Mouse (Mus musculus) frontal cortex, postnatal 36 days (tissue): ENCODE measurements around the gene Plch2.
"Not testable (repeated sequence)": the region's sequence is repeated elsewhere in the genome, so short reads cannot be mapped to it uniquely, and the experiment has no call there.

ENCODE experiments used
- DNase-seq, 2 experiments: peaks; one replicate each; pipeline ENCODE4 v3.0.0; 2022; ENCODE audit warnings: low spot score in 2 of 2

Gene Plch2

DNA sequence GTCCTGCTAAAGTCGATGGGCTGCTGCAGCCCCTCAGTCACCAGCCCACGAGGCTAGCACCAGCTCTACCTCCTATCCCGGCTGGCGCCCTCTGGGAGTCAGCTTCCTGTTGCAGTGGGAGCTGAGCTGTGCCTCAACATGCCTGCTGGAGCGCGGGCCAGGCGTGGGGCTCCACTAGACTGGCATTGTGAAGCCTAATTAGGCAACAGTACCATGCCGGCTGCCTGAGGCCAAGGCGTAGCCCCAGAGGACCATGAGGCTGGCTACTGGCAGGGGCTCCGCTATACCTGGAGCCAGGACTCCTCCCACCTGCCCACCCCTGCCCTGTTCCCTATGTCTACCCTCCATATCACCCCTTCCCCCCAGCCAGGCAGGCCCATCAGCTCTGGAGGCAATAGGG, at the start of gene Plch2:
Gene Plch2 (minus strand): TSS at position 61 of the 400 bp plus-strand sequence.
- no peak for DNase-seq

DNA sequence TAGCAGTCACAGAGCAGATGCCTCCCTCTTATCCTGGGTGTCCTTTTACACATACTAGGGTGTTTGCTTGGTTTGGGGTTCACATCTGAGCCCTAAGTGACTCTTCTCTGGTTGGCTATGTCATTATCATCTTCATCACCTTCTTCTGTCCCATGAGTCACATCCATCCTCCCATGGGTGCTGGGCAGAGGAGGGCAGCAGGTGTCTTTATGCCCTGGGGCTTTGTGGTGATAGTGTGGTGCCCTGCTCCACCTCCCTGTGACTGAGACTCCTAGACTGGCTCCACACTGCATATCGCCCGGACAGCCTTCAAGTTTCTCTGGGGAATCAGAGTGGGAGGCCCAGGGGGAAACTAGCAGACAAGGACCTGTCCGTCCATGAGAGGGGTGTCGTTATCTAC, 42.0 kb upstream of the Plch2 start:
- no peak for DNase-seq

DNA sequence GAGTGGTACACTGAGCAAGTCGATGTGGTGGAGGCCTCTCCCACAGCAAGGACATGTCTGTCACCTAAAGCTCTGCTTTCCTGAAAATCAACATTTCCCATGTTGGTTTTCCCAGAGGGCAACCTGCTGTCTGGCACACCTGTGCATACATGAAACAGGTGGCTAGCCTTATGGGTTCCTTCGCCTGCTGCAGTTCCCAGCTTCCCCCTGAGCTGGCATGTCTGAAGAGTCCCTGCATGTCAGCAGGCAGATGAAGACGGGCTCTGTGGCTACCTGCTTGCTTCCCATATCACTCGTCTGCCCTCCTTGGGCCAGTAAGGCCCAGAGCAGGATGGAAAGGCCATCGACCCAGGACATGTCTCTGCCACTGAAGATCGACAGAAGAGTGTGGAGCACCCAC, 40.9 kb upstream of the Plch2 start:
- no peak for DNase-seq

DNA sequence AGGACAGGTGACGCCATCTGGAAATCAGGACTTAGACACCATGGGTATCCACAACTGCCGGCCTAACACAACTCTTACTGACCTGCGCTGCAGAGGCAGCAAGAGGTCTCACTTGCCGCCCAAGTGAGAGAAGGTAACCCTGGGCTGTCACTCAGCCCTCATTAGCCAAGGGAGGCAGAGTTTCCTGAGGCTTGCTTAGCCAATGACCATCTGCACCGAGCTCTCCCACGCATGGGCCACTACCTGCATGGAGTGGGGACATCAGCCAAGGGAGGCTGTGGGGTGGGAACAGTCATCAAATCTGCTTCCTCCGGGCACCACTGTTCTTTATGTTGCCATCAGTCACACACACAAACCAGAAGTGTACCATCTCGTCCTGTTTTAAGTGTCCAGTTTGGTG, 39.4 kb upstream of the Plch2 start:
- DNase-seq, result no peak

DNA sequence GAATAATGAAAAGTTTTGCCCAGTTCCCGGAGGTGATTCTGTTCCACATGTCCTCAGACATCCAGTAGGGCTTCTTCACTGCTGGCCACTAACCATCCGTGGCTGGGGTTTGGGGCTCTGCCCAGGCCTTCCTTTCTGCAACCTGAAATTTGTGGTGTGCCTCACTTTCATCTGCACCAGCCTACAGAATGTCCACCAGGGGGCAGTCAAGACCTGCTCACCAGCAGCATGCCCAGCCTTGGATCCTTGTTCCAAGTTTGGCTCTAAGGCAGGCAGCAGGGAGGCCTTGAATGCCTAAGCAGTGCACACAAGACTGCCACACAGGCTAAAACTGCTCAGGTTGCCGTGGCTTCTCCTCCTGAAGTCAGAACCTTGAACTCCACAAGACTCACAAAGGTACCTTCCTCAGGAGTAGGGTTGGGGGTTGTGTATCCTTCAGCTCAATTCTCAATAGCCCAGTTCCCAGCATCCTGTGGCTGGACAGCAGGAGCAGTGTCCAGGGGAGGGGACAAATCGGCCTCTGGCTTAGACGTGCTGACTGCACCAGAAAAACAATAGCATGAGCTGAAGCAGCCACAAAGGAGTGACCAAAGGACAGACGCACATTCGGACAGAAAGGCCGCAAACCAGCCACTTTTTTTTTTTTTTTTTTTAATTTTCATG, 38.8 kb upstream of the Plch2 start:
- peak; percentile 84 to 90 for DNase-seq

DNA sequence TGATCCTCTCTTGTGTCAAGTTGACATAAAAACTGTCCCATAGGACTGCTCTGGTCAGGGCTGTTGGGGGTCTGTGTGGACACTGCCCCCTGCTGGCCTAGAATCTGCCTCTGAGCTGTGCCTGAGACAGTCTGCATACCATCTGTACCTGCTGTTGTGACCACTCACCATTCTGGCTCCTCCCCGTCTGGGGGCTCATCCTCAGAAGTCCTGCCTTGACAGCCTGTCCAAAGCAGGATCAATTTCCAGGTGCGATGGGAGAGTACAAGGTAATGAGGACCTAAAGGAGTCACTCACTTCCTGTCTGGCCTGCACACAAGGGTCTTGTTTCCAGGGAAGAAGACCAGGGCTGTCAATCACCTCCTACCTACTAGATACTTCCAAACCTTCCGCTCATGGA, 38.0 kb upstream of the Plch2 start:
- peak in 1 of 2 experiments; percentile 42 for DNase-seq

DNA sequence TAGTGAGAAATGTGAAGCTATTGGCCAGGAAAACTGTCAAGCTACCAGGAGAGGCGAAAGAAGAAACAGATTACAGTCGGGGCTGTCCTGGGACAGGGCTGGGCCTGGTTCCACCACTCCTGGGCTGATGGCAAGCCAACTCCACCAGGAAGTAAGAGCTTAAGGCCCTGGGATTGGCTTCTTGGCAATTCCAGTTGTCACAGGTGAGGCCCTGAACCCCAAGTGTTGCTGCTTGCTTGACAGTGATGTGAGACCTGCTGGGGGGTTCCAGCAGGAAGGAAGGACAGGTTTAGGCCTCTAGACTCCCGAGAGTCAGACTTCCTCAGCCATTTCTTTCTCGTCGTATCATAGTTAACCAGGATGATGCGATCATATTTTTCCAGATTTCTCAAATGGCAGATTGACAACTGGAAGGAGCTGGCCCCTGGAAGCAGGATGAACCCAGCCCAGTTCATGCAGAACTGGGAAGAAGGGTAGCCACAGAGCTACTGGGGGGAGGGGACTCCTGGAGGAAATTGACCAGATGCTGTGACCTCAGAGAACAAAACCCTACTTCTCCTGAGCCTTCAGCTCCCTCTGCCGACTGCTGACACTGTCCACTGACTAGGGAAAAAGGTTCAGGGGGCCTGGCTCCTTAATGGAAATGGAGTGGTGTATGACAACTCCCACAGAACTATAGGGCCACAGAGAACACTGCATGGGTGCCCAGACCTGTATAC, 37.0 kb upstream of the Plch2 start:
- no peak for DNase-seq

DNA sequence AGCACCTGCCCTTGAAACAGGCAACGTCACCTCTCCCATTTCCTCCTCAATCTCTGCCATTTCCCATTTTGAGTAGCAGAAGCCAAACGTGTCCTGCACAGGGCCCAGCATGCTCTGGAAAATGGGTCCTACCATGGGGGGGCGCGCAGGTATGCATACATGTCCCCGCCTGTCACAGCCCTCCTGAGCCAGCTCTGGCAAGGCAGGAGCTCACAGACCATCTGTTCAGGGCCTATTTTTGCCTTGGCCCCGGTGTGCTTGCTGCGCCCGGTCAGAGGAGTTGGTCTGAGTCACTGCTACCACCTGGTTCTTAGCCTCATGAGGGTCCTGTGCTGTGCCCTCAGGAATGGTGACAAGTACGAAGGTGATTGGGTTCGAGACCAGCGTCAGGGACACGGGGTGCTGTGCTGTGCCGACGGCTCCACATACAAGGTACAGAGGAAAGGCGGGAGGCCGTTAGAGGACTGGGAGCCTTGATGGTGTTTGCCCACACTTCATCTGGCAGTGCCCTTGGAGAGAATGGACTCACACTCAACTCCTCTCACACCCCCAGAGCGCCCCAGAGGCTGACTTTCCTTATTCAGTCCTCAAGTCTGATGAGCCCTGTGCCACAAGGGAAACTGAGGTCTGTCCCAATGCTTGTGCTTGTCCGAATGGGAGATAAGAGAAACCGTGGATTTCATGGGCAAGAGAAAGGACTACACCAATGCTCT, 36.3 kb upstream of the Plch2 start:
- DNase-seq, result no peak

DNA sequence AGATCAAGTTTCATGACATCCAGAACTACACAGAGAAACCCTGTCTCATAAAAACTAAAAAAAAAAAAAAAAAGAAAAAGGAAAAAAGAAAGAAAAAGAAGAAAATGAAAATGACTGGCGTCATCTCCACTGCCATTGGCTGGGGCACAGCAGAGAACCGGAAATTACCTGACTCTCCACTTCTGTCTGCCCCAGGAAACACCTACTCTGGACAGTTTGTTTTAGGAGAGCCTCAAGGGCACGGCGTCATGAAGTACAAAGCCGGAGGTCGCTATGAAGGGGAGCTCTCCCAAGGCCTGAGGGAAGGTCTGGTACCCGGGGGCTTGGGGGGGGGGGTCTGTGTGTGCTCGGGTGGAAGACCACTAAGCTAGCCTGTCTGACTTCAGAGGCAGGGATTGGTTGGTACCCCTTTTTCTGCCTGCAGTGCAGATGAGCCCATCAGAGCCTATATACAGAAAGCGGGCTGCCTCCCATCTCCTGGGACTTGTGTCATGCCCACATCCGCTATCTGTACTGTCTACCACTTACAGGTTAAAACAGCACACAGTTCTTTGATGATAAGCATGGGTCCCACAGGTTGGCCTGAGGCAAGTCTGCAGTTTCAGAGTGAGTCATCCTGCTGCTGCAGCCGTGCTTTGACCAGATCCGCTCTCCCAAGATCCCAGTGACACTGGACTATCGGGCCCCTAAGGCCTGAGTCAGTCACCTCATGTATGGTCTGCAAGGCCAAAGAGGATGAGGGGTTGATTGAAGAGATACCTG, 34.3 kb upstream of the Plch2 start:
- no peak for DNase-seq

DNA sequence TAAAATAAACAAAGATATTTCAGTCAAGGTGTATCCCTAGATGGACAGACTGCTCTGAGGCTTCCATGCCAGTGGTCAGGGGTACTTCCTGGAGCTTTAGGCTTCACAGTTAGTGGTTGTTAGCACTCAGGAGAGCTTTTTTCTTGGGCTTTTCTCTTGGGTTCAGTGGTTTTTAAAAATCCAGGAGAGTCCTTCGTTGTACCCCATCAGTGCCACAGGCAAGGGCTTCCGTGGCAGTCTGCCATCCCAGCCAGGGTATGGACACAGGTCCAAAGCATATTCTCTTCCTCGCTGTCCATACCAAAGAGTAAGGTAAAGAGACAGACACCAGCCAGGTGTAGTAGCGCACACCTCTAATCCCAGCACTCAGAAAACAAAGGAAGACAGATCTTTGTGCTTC, 33.6 kb upstream of the Plch2 start:
- no peak for DNase-seq

DNA sequence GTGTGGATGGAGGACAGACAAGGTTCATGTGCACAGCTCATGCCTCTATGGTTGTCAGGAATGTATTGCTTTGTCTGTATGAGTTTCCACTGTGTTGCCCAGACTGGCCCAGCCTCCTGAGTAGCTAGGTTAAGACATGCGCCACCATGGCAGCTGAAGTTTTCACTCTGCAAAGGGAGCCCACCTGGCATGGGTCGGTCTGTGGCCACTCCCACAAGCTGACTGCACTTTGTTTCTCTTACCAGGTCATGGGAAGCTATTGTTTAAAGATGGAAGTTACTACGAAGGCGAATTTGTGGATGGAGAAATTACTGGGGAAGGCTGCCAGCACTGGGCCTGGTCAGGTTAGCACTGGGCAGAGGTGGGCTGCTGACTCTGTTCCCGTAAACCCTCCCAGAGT, 32.7 kb upstream of the Plch2 start:
- DNase-seq, result no peak

DNA sequence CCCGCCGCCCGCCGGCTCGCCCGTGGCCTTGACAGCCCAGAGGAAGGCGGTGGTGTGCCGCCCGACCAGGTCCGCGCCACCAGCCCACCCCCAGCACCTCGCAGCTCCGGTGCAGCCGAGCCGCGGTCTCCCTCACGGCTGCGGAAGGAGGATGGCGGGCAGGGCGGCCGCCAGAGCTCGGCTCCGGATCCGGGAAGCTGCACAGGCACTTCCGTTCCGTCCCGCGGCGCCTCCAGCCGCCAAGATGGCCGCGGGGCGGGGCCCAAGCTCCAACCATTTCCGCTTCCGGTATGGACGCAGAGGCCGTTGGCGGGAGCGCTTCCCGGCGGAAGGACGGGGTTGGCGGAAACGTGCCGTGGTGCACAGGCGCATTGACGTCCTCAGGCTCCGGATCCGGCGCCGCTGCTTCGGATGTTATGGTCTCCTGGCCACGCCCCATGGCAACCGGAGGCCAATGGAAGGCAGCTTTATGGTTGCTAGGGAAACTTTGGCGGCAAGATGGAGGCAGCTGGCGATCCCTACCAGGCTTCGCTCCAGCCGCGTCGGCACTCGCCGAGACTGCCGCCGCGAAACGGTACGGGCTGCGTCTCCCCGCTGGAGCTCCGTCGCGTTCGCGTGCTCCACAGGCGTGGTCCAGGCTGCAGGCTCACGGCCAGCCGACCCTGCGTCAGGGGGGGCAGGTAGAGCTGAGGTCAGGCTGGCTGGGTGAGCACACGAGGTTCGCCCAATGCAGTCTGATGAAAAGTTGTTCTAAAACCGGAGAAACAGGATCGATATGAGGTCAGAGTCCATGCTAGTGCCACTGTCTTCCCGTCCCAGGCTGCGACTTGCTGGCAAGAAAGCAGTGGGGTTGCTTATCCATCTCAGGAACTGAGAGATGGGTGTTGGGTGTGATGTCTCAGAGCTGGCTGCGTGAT, 29.8 kb upstream of the Plch2 start, which contains the start of the genes Rer1 and Morn1:
Gene Rer1 (minus strand): TSS at position 275 of the 917 bp plus-strand sequence.
Gene Morn1 (plus strand): TSS at position 470 of the 917 bp plus-strand sequence.
- peak; percentile 100 for DNase-seq

DNA sequence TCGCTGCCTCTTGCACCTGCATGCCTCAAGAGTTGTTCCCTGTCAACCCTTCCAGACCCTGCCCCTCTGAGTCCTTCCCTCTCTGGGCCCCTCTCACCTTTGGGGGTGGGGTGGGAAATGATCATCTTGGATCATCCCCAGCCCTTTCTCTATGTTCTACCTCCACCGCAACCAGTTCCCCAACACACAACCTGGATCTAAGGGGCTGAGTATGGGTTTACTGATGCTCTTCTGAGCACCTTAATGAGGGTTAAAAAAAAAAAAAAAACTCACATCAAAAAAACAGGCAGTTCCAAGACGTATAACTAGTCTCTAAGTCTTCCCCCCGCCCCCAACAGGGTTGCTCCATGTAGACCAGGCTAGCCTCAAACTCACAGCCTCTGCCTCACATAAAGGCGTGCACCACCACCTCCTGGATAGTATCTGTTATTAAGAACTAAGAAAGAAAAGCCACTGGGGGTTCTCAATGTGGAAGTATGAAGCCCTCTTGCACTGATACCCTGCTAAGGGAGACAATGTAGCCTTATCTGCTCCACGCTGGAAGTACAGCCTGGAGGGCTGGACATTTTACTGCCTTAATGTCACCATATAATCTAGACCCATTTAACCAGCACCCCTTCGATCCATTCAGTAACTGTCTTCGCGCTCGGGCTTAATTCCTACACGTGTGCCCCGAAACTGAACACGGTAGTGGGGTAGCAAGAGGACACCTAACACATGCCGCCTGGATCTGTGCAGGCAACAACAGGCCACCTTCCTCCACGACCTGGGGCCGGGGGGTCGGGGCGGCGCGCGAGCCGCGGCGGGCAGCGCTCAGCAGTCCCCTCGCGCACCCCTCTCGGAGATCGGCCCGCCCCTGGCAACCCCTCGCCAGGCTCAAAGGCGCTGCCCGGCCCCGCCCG, 28.9 kb upstream of the Plch2 start:
- no peak for DNase-seq

DNA sequence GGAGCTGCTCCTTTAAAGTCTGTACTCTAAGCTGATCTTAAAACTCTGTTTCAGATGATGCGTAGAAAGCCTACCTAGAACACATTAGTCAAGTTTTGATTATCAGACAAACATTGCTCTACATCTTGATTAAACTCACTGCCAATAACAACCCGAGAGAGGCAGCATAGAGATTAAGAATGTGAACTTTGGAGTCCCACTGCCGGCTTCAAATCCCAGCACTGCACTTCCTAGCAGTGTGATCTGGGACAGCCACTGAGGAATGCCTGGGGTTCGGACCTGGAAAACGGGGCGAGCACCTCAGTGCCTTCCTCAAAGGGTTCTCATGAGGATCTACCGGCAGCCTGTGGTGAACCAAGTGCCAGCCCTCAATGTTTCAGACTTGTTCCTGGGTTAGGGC, 27.8 kb upstream of the Plch2 start:
- DNase-seq, result no peak

DNA sequence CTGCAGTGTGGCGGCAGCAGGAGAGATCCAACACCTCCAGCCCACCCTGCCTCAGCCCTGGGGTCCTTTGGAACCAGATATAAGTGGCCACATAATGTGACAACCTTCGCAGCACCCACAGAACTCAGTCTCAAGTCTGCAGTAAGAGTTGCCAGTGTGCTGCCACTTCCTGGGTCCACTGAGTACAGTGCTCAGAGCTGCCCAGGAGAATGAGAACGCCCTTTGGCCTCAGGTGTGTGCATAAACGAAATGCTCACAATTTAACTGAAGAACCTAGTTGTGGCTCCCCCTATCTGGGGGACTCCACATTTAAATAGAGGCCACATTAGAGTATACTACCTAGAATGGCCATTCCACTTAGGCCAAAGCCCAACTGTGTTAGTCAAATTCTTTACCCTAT, 27.0 kb upstream of the Plch2 start:
- DNase-seq, result no peak

DNA sequence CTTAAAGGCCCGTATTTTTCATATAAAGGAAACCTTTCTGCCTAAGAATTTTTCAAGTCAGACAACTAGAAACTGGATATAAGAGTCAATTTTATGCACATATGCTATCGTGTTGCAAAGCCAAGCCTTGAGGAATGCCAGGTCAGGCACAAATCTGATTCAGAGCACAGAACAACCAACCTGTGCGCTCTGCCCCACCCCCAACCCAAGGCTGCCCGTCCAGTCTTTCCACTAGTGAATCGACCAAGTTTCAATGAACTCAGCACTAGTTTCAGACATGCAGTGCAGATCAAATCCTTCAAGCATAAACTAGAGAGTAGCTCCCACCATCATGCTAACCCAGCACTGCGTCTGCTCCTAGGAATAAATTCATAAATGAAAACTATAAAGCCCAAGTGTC, 23.1 kb upstream of the Plch2 start:
- DNase-seq, result no peak

DNA sequence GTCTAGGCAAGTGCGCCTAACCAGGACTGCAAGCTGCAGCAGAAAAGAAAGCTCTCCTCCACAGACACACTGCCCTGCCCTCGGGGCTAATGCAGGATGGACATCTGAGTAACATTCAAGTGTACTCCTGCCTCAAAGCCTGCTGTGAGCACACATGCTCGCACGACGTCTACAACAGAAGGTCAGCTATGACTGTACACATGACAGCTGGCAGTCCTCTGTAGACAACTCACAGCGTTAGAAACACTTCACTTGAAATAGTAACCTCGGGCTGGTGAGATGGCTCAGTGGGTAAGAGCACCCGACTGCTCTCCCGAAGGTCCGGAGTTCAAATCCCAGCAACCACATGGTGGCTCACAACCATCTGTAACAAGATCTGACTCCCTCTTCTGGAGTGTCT, 22.2 kb upstream of the Plch2 start:
- not testable (repeated sequence) for DNase-seq

DNA sequence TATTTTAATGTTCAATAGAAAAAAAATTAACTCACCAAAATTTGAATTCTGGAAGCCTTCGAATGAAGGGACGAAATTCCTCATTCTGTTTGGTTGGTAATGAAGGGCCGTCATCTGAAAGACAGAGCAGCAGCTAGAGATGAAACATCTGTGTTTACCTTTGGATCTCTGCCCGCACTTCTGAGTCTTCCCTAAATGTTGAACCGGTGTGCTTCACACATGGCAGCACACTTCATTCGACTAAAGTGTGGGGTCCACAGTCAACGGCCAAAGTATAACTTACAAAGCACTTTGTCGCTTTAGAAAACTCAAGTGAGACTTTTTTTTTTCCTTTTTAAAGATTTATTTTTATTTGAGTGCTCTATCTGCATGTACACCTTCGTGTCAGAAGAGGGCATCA, 20.1 kb upstream of the Plch2 start:
- no peak for DNase-seq

DNA sequence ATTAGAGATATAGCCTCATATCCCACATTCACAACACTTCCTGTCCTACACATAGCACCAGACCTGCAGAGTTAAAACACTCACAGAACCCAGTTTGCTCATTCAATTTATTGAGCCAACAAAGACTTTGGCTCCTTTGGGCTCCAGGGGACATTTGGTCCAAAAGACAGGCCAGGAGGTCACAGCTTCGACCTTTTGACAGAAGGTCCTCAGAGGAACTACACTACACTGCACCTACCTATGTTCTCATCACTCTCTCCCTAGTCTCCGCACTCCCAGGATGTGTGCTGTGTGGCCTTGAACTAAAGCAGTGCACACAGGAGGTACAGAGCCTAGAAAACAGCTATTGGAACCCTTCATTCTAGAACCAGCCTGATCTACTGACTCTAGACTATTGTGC, 19.2 kb upstream of the Plch2 start:
- no peak for DNase-seq

DNA sequence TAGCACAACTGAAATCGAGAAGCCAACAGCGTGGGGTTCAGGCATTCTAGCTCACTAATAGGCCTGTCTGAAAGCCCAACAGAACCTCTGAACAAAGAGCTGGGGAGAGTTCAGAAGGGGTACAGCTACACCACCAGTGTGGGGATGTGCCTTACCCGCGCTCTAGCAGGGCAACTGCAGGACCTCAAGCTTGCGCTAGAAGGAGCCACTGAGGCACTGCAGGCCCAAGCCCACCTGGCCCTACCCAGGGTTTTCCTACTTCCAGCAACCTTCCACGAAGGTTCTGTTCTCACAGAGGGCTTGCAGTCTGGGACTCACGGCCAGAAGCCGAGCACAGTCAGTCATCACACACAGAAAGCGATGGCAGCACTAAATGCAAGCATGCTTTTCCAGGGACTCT, 18.6 kb upstream of the Plch2 start:
- DNase-seq, result no peak
